Mouse (Mus musculus) lung, embryonic 16.5 days (tissue): ENCODE results near the gene Pak2. TPM values are rescaled to one million over a fixed set of nuclear protein-coding genes. Genes with fewer than 3 reads are reported as not detected.

Source experiments
- ATAC-seq: fragments of 200-750 bp; cut with Nextera tagmentation; 2 replicates; pipeline ENCODE4 v1.8.0; 2017; ENCODE audit warnings: low read depth, mild to moderate bottlenecking, moderate library complexity
- H3K27ac ChIP-seq: fragments of 300-500 bp; sonication (generic); 2 replicates; pipeline ENCODE4 v1.5.1; 2014; ENCODE audit warnings: mild to moderate bottlenecking, control low read depth, low read length
- H3K27me3 ChIP-seq: fragments of 300-500 bp; sonication (generic); 2 replicates; pipeline ENCODE4 v1.6.1; 2014; ENCODE audit warnings: low read depth, low read length, mixed read lengths; ENCODE audit not compliant: control insufficient read depth, insufficient read depth
- H3K36me3 ChIP-seq: fragments of 300-500 bp; sonication (generic); 2 replicates; pipeline ENCODE4 v1.6.1; 2014; ENCODE audit warnings: low read length; ENCODE audit not compliant: control insufficient read depth, insufficient read depth
- H3K4me1 ChIP-seq: fragments of 300-500 bp; sonication (generic); replicated peaks from 2 replicates; pipeline ENCODE4 v1.6.1; 2014; ENCODE audit warnings: low read length, mixed read lengths; ENCODE audit not compliant: control insufficient read depth, insufficient read depth
- H3K4me2 ChIP-seq: fragments of 300-500 bp; sonication (generic); 2 replicates; pipeline ENCODE4 v1.6.1; 2014; ENCODE audit warnings: low read depth, low read length, control low read depth
- H3K4me3 ChIP-seq: fragments of 300-500 bp; sonication (generic); 2 replicates; pipeline ENCODE4 v1.5.1; 2014; ENCODE audit warnings: mild to moderate bottlenecking, low read length, control low read depth
- H3K9ac ChIP-seq: fragments of 300-500 bp; sonication (generic); 2 replicates; pipeline ENCODE4 v1.6.1; 2014; ENCODE audit warnings: low read length, control low read depth
- H3K9me3 ChIP-seq: fragments of 300-500 bp; sonication (generic); 2 replicates; pipeline ENCODE4 v1.6.1; 2016; ENCODE audit warnings: low read length; ENCODE audit not compliant: control insufficient read depth
- WGBS: fragments of 180-500 bp; shearing (Covaris S2); extraction: QIAGEN DNeasy Blood & Tissue Kit; methylation state at CpG from one replicate; pipeline ENCODE4 v1.1.7; 2014; 5-methylcytosine and 5-hydroxymethylcytosine counted together
- polyA plus RNA-seq: library from polyadenylated mRNA; unstranded; fragments of >200 nt; fragmentation: Nextera tagmentation; extraction: Ambion mirVana; gene quantifications from 2 replicates; pipeline ENCODE4 v1.2.1, GENCODE M21; 2015

Pak2 gene
- polyA plus RNA-seq, 1 experiment from 2014 or later, result 36.5 TPM

DNA sequence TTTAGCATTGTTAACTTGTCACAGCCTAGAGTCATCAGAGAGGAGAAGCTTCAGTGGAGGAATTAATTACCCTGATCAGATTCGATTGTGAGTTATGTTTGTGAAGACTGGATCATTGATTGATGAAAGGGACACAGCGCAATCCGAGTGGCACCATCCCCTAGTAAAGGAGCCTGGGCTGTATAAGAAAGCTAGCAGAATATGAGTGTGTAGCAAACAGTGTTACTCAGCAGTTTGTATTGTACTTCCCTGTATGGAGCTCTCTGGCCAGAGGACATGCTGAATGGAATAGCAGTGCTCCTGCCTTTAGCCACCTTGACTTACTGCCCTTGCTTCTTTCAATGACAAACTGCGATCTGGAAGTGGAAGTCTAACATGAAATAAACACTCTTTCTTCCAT is 68.8 kb downstream of the Pak2 start:
- Histone ChIP-seq H3K4me1 (no peaks in the 10 kb centered on the region), H3K4me3 (no peak overlapping the region), H3K36me3 (no peaks in the 10 kb centered on the region), H3K4me2 (no peak overlapping the region), H3K9ac (no peak overlapping the region), H3K27ac (no peak overlapping the region), H3K27me3 (no peaks in the 10 kb centered on the region), H3K9me3 (no peaks in the 10 kb centered on the region)
- no peak for ATAC-seq
- WGBS, result 74% methylated on average over 4 of the region's 4 CpGs

DNA sequence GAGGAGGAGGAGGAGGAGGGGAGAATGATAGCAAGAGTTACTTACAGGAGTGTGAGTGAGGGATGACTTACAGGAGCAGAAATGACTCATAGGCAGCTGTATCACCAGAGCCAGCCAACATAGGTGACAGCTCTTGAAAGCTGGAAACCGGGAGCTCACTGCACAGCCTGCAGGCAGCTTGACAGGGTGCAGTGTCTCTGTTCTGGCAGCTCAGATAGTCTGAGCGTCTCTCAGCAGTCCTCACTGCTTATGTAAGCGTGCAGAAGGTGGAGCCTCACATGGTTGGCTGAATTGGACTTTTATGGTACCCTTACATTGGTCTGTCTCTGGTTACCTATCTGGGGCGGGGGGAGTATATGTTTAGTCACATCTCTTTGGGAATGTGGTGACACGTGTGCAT is 69.2 kb downstream of the Pak2 start:
- Histone ChIP-seq H3K4me3 (no peak overlapping the region), H3K9ac (no peak overlapping the region), H3K27ac (no peak overlapping the region), H3K9me3 (no peaks in the 10 kb centered on the region), H3K4me2 (no peak overlapping the region), H3K4me1 (no peaks in the 10 kb centered on the region), H3K36me3 (no peaks in the 10 kb centered on the region), H3K27me3 (no peaks in the 10 kb centered on the region)
- ATAC-seq, result peak; percentile 50; the same call in 1 of the 2 replicates
- WGBS, result 27% methylated on average over 5 of the region's 5 CpGs

DNA sequence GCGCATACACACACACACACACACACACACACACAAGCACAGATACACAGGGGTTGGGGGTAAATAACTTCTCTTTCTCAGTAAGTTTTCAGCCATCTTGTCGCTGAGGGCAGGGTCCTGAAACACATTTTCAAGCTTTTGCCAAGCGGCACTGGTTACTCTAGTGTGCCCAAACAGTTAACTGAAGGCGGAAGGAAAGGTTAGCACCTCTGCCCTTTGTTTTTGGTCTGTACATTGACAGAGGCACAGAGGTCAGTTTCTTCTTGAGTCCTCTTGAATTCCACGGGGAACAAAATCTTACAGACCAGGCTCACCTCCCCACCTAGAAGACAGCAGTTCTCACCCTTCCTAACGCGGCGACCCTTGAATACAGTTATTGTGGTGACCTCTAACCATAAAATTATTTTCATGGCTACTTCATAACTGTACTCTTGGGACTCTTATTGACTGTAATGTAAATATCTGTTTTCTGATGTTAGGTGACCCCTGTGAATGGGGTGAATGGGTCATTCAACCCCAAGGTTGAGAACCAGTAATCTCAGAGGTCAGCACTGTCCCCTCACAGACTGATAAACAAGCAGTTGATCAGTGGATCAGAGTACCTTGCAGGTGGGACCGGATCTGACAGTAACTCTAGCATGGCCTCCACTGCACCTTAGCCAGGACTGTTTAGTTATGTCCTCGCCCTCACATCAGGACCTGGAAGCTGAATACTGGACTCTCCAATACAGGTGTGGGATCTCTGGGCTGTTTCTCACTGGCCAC is 70.4 kb downstream of the Pak2 start:
- no peak overlapping the region for H3K4me2 ChIP-seq
- H3K27me3 ChIP-seq, result no peaks in the 10 kb centered on the region
- no peak for ATAC-seq
- no peak overlapping the region for H3K9ac ChIP-seq
- H3K4me3 ChIP-seq, result no peak overlapping the region
- H3K27ac ChIP-seq, result no peak overlapping the region
- H3K9me3 ChIP-seq, result no peaks in the 10 kb centered on the region
- peaks cover under 1% of the 10 kb centered on the region; the same call in 1 of the 2 replicates for H3K4me1 ChIP-seq
- H3K36me3 ChIP-seq, result no peaks in the 10 kb centered on the region
- 51% methylated on average over 10 of the region's 10 CpGs for whole genome bisulfite sequencing

DNA sequence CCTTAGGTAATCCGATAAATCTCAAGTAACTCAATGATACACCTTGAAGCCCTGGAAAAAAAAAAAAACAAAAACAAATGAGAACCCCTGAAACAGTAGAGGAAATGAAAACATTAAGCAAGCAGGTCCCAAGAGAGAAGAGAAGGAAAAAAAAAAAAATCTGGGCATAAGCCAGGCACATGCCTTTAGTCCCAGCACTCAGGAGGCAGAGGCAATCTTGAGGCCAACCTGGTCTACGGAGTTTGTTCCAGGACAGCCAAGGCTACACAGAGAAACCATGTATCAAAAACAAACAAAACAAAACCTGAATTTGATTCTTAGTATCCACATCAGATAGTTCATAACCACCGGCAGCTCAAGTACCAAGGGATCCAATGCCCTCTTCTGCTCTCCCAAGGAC is 74.4 kb downstream of the Pak2 start:
- H3K36me3 ChIP-seq, result no peaks in the 10 kb centered on the region
- 92% methylated on average over 3 of the region's 3 CpGs for WGBS

DNA sequence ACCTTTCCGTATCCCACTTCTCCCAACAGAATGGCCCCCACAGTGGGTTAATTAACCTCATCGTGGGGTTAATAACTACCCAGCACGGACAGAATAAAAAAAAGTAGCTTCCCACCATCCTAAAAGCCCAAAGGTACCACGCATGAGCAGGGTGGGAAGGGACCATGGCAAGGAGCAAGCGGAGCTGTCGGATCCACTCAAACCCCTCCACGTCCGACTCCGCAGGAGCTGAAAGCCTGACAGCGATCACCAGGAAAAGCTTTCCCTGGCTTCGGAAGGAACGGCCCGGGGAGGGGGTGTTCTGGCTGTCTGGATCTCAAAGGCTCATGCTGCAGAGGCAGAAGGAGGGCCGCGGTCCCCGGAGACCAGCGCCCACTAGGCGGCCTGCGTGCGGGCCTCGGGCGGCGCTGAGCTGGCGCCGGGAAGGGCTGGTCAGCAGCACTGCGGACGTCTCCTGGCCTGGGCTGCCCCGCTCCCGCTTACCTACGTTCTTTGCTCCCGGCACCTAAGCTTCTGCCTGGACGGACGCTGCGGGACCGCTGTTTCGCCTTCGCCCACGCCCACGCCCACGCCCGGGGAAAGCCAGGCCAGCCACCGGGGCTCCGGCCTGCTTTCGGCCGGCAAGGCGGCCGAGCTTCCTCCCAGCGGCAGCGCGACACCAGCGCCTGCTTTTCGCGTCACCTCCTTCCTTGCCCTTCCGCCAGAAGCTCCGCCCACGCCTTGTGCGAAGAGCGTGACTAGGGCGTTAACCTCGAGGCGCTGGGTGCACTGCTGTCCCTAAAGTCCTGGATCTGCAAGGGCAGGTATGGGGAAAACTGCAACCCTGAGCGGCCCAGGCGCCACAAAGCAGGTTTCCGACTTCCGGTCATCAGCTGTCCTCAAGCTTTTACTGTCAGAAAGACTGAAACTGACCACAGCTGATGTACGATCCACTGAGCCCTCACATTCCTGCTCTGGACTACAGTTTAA is 76.3 kb downstream of the Pak2 start, which contains the start of gene Senp5:
Gene Senp5, minus strand, starts transcription at position 779 of the 969 bp plus-strand sequence.
- Histone ChIP-seq H3K4me3 (peak within 1 kb of the TSS; percentile 100), H3K9me3 (no peaks in the 10 kb centered on the region), H3K27me3 (no peaks in the 10 kb centered on the region), H3K4me1 (peaks cover 11% of the 10 kb centered on the region), H3K27ac (peak within 1 kb of the TSS; percentile 78), H3K36me3 (no peaks in the 10 kb centered on the region), H3K4me2 (peak within 1 kb of the TSS; percentile 89), H3K9ac (peak within 1 kb of the TSS; percentile 90)
- WGBS, result under 1% methylated on average over 66 of the region's 66 CpGs
- peak; percentile 97 for ATAC-seq

More for the DNA sequence above, 74.4 kb downstream of the Pak2 start:
- no peak overlapping the region for H3K4me3 ChIP-seq
- no peak for ATAC-seq
- no peak overlapping the region for H3K9ac ChIP-seq
- H3K4me1 ChIP-seq, result peaks cover 11% of the 10 kb centered on the region
- H3K9me3 ChIP-seq, result no peaks in the 10 kb centered on the region
- no peaks in the 10 kb centered on the region for H3K27me3 ChIP-seq
- H3K4me2 ChIP-seq, result no peak overlapping the region
- H3K27ac ChIP-seq, result no peak overlapping the region

DNA sequence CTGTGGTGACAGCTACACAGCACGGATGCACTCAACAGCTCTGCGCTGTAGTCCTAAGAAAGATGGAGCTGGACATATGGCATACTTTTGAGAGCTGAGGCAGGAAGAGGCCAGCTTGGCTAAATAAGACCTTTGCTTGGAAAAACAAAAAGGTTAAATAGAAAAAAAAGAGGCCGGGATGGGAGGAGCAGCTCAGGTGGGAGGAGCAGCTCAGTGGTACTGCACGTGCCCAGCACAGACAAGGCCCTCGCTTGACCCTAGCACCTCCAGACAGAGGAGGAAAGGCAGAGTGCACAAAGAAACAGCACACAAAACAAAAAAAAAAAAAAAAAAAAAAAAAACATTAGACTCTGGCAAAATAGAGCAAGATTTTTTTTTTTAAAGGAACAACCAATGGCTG is 82.8 kb downstream of the Pak2 start:
- Histone ChIP-seq H3K4me1 (no peaks in the 10 kb centered on the region), H3K4me2 (no peak overlapping the region), H3K9ac (no peak overlapping the region), H3K9me3 (no peaks in the 10 kb centered on the region), H3K36me3 (peaks cover 3% of the 10 kb centered on the region), H3K27me3 (no peaks in the 10 kb centered on the region), H3K4me3 (no peak overlapping the region), H3K27ac (no peak overlapping the region)
- ATAC-seq, result no peak
- WGBS, result 83% methylated on average over 5 of the region's 5 CpGs

DNA sequence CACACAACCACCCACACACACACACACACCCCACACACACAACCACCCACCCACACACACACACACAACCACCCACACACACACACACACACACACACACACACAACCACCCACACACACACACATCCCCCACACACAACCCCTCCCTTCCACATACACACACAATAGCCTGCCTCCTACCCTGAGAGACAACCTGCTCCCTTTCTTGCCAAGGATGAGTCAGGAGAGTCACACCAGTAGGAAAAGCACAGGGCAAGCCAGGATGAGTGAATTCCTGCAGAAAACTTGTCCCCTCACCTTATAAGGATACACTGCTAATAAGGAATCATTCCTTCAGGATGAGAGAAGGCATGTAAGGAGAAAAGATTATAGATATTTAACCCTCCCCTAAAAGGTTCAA is 85.2 kb downstream of the Pak2 start:
- no peaks in the 10 kb centered on the region for H3K9me3 ChIP-seq
- ATAC-seq, result no peak
- no peaks in the 10 kb centered on the region for H3K27me3 ChIP-seq
- no peaks in the 10 kb centered on the region for H3K4me1 ChIP-seq
- peaks cover 10% of the 10 kb centered on the region for H3K36me3 ChIP-seq
- no peak overlapping the region for H3K4me2 ChIP-seq
- H3K9ac ChIP-seq, result no peak overlapping the region
- H3K27ac ChIP-seq, result no peak overlapping the region
- no peak overlapping the region for H3K4me3 ChIP-seq

DNA sequence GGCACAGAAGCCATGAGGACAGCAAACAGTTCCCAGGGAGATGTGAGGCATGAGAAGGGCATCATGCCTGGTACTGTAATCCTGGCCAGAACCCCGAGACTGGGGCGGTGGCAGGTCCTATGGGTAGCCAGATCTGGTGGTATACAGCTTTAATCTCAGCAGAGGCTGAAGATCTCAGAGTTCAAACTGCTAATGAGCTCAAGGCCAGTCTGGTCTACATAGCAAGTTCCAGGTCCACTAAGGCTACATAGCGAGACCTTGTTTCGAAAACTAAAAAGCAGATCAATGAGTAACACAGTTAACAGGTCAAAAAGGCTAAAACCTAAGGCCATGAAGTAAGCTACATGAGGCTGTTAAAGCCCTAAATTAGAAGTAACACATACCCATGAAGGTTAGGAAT is 85.9 kb downstream of the Pak2 start:
- H3K36me3 ChIP-seq, result peaks cover 17% of the 10 kb centered on the region
- WGBS, result 97% methylated on average over 4 of the region's 4 CpGs

DNA sequence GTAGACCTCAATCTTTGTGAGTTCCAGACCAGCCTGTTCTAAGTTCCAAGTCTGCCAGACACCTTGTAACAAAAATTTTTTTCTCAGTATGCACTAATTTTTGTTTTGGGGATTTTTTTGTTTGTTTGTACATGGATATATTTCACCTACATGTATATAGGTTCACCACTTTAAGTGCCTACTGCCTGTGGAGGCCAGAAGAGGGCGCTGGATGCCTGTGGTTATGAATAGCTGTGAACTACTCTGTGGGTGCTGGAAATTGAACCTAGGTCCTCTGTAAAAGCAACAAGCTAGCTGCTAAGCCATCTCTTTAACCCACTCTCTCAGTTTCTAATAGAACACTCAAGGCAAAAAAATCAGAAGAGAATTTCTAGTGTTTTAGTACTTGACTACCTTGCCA is 87.1 kb downstream of the Pak2 start:
- H3K9ac ChIP-seq, result no peak overlapping the region
- WGBS, result 48% methylated on average over 1 of the region's 1 CpGs
- H3K4me3 ChIP-seq, result no peak overlapping the region
- H3K27me3 ChIP-seq, result no peaks in the 10 kb centered on the region
- H3K27ac ChIP-seq, result no peak overlapping the region
- peaks cover 24% of the 10 kb centered on the region for H3K36me3 ChIP-seq
- H3K4me2 ChIP-seq, result no peak overlapping the region
- no peak for ATAC-seq
- H3K9me3 ChIP-seq, result no peaks in the 10 kb centered on the region
- H3K4me1 ChIP-seq, result no peaks in the 10 kb centered on the region

More for the DNA sequence above, 85.9 kb downstream of the Pak2 start:
- Histone ChIP-seq H3K9ac (no peak overlapping the region), H3K9me3 (no peaks in the 10 kb centered on the region), H3K27ac (no peak overlapping the region), H3K4me3 (no peak overlapping the region), H3K4me2 (no peak overlapping the region), H3K4me1 (no peaks in the 10 kb centered on the region), H3K27me3 (no peaks in the 10 kb centered on the region)
- no peak for ATAC-seq
